ENCODE assay signal across 18 mouse cellular contexts in the genomic region with DNA sequence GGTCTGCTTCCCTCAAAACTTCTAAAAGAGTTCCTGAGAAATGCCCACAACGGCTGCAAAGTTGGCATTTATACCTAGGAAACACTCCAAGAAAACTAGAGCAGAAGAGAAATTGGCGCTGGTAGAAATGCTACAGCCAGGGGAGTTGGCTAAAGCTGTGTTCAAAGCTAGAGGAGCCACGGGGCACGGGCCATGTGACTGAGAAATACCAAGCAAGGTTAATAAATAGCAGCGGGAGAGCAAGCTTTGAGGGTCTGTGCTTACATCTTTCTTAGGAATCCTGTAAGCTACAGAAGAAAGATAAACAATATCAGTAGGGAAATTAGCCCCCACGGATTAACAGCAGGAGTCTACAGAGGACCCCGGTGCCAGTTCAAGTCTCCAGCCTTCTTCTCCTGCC.
DNase-seq lines count a peak whose midpoint lies in the region; ATAC-seq lines count a peak whose summit lies in the region.
"Had no signal": no experiment of that assay in that cellular context is flagged by ENCODE, and none has a peak within 500 bp of the region (broad histone marks: within the 10 kb centered on the region; RNA-seq: fewer than 3 reads in every experiment).

No protein-coding gene starts in this region.

- no peak for ATAC-seq in hindbrain, embryonic 12.5 days (ENCODE audit: low FRiP score)
- no peak for ATAC-seq in midbrain, embryonic 11.5 days (ENCODE audit: low FRiP score)
- no peak for ATAC-seq in midbrain, embryonic 13.5 days
- ATAC-seq: intestine, postnatal 0 days had no signal

- H3K27me3 ChIP-seq in hindbrain, embryonic 10.5 days (ENCODE audit: insufficient read depth, poor library complexity, severe bottlenecking): no peaks in the 10 kb centered on the region
- H3K27me3 ChIP-seq in hindbrain, embryonic 12.5 days: no peaks in the 10 kb centered on the region
- H3K27me3 ChIP-seq in midbrain, embryonic 11.5 days (ENCODE audit: control insufficient read depth, insufficient read depth, low read length): no peaks in the 10 kb centered on the region
- H3K27me3 ChIP-seq in midbrain, embryonic 13.5 days: no peaks in the 10 kb centered on the region
- H3K27me3 ChIP-seq: embryonic facial prominence, embryonic 15.5 days; forebrain, embryonic 12.5 days; midbrain, embryonic 12.5 days; neural tube, embryonic 13.5 days had no signal

- H3K9me3 ChIP-seq in hindbrain, embryonic 10.5 days: no peaks in the 10 kb centered on the region
- no peaks in the 10 kb centered on the region for H3K9me3 ChIP-seq in hindbrain, embryonic 12.5 days (replicated peaks)
- H3K9me3 ChIP-seq in midbrain, embryonic 11.5 days (ENCODE audit: control insufficient read depth, low read length): no peaks in the 10 kb centered on the region
- no peaks in the 10 kb centered on the region for H3K9me3 ChIP-seq in midbrain, embryonic 13.5 days
- H3K9me3 ChIP-seq: embryonic facial prominence, embryonic 15.5 days; forebrain, embryonic 12.5 days; limb, embryonic 10.5 days; liver, embryonic 13.5 days; midbrain, embryonic 12.5 days; neural tube, embryonic 13.5 days had no signal

- WGBS in hindbrain, embryonic 10.5 days: 65% methylated on average over 7 of the region's 7 CpGs
- 61% methylated on average over 7 of the region's 7 CpGs for WGBS in hindbrain, embryonic 12.5 days
- WGBS in midbrain, embryonic 11.5 days: 63% methylated on average over 7 of the region's 7 CpGs
- 69% methylated on average over 7 of the region's 7 CpGs for whole genome bisulfite sequencing in midbrain, embryonic 13.5 days

- peak; percentile 5 for DNase-seq in hindbrain, embryonic 10.5 days (ENCODE audit: low spot score)
- peak; percentile 77 for DNase-seq in midbrain, embryonic 11.5 days (ENCODE audit: low spot score, missing footprints)
- DNase-seq in kidney, adult 9 months: peak; percentile 83
- DNase-seq in yolk sac, embryonic 10.5 days (ENCODE audit: low spot score): peak; percentile 73
- DNase-seq in adrenal gland, postnatal 36 days: no peak
- DNase-seq: cerebellum, adult 11-12 months; gastrocnemius, adult 2 months; liver, embryonic 13.5 days; lung, postnatal 14 days had no signal

- H3K4me3 ChIP-seq in hindbrain, embryonic 10.5 days: no peak overlapping the region
- H3K4me3 ChIP-seq in hindbrain, embryonic 12.5 days: no peak overlapping the region
- no peak overlapping the region for H3K4me3 ChIP-seq in midbrain, embryonic 11.5 days (ENCODE audit: low read depth, low read length)
- H3K4me3 ChIP-seq in midbrain, embryonic 13.5 days (replicated peaks): no peak overlapping the region
- H3K4me3 ChIP-seq: embryonic facial prominence, embryonic 15.5 days; forebrain, embryonic 12.5 days; gastrocnemius, adult 2 months; limb, embryonic 10.5 days; liver, embryonic 13.5 days; midbrain, embryonic 12.5 days; neural tube, embryonic 13.5 days had no signal

- no peak overlapping the region for H3K4me2 ChIP-seq in hindbrain, embryonic 12.5 days (replicated peaks)
- no peak overlapping the region for H3K4me2 ChIP-seq in midbrain, embryonic 11.5 days
- no peak overlapping the region for H3K4me2 ChIP-seq in midbrain, embryonic 13.5 days (replicated peaks)
- H3K4me2 ChIP-seq: embryonic facial prominence, embryonic 15.5 days; forebrain, embryonic 12.5 days; heart, embryonic 11.5 days; liver, embryonic 13.5 days; midbrain, embryonic 12.5 days; neural tube, embryonic 13.5 days had no signal

- H3K9ac ChIP-seq in hindbrain, embryonic 12.5 days: no peak overlapping the region
- no peak overlapping the region for H3K9ac ChIP-seq in midbrain, embryonic 11.5 days (ENCODE audit: low read length)
- H3K9ac ChIP-seq in midbrain, embryonic 13.5 days (replicated peaks): no peak overlapping the region
- H3K9ac ChIP-seq: embryonic facial prominence, embryonic 15.5 days; forebrain, embryonic 12.5 days; liver, embryonic 13.5 days; midbrain, embryonic 12.5 days; neural tube, embryonic 13.5 days had no signal

- no peaks in the 10 kb centered on the region for H3K4me1 ChIP-seq in hindbrain, embryonic 10.5 days (replicated peaks)
- H3K4me1 ChIP-seq in hindbrain, embryonic 12.5 days: no peaks in the 10 kb centered on the region
- no peaks in the 10 kb centered on the region for H3K4me1 ChIP-seq in midbrain, embryonic 11.5 days (ENCODE audit: control insufficient read depth, insufficient read depth, low read length)
- H3K4me1 ChIP-seq in midbrain, embryonic 13.5 days (replicated peaks): no peaks in the 10 kb centered on the region
- H3K4me1 ChIP-seq: forebrain, embryonic 12.5 days; midbrain, embryonic 12.5 days had no signal

- H3K36me3 ChIP-seq in hindbrain, embryonic 10.5 days: no peaks in the 10 kb centered on the region
- H3K36me3 ChIP-seq in hindbrain, embryonic 12.5 days: no peaks in the 10 kb centered on the region
- H3K36me3 ChIP-seq in midbrain, embryonic 11.5 days (ENCODE audit: control insufficient read depth, insufficient read depth, low read length): no peaks in the 10 kb centered on the region
- no peaks in the 10 kb centered on the region for H3K36me3 ChIP-seq in midbrain, embryonic 13.5 days
- H3K36me3 ChIP-seq: embryonic facial prominence, embryonic 15.5 days; forebrain, embryonic 12.5 days; limb, embryonic 10.5 days; liver, embryonic 13.5 days; midbrain, embryonic 12.5 days; neural tube, embryonic 13.5 days had no signal

- no peak overlapping the region for H3K27ac ChIP-seq in hindbrain, embryonic 10.5 days
- no peak overlapping the region for H3K27ac ChIP-seq in hindbrain, embryonic 12.5 days
- H3K27ac ChIP-seq in midbrain, embryonic 11.5 days (ENCODE audit: low read depth, low read length): no peak overlapping the region
- no peak overlapping the region for H3K27ac ChIP-seq in midbrain, embryonic 13.5 days
- H3K27ac ChIP-seq: embryonic facial prominence, embryonic 15.5 days; forebrain, embryonic 12.5 days; gastrocnemius, adult 2 months; limb, embryonic 10.5 days; liver, embryonic 13.5 days; midbrain, embryonic 12.5 days; neural tube, embryonic 13.5 days had no signal

Comparison
In these comparisons a context has a peak if more than half of its experiments do, and no peak if none do; other contexts are left out.
1. DNase-seq: peak in hindbrain, embryonic 10.5 days (single experiment), midbrain, embryonic 11.5 days (single experiment), kidney, adult 9 months (single experiment) and yolk sac, embryonic 10.5 days (single experiment); none in adrenal gland, postnatal 36 days (0 of 2).